Mouse (Mus musculus): ENCODE data around the gene Ppp1r15a. TPM values are rescaled to one million over a fixed set of nuclear protein-coding genes. Genes with fewer than 3 reads are reported as not detected.
"Not testable (repeated sequence)": the region's sequence is repeated elsewhere in the genome, so short reads cannot be mapped to it uniquely, and the experiment has no call there.

The Ppp1r15a gene
- polyA plus RNA-seq, 1 experiment from 2014 or later, result 19.1 TPM

DNA sequence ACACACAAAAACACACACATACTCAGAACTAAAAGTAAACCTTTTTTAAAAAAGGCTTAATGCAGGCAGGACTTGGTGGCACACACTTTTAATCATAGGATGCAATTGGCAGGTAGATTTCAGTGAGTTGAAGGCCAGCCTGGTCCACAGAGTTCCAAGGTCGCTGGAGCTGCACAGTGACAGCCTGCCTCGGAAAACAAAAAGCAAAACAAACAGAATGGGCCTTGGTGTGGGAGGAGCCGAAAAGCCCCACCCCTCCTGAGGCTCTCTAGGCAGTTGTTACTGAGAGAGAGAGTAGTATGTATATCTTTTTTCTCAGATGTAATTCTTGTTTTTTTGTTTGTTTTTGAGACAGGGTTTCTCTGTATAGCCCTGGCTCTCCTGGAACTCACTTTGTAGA is 34.8 kb downstream of the Ppp1r15a start:
- H3K36me3 ChIP-seq (ENCODE audit: control insufficient read depth, insufficient read depth, low read length), result peaks cover 13% of the 10 kb centered on the region
- no peaks in the 10 kb centered on the region for H3K9me3 ChIP-seq (ENCODE audit: control insufficient read depth, low read length)
- no peaks in the 10 kb centered on the region for H3K27me3 ChIP-seq (replicated peaks; ENCODE audit: control insufficient read depth, insufficient read depth, low read length)
- WGBS, result 20% methylated on average over 3 of the region's 3 CpGs
- no peak overlapping the region for H3K27ac ChIP-seq (ENCODE audit: low read length)
- peak overlapping the region; percentile 25; the same call in 1 of the 2 replicates for H3K9ac ChIP-seq (ENCODE audit: low read depth, low read length)
- H3K4me1 ChIP-seq (ENCODE audit: control insufficient read depth, insufficient read depth, low read length), result peaks cover 22% of the 10 kb centered on the region
- H3K4me2 ChIP-seq (ENCODE audit: low read depth, low read length), result no peak overlapping the region
- peak; percentile 66 for ATAC-seq
- H3K4me3 ChIP-seq (ENCODE audit: low read length), result no peak overlapping the region

DNA sequence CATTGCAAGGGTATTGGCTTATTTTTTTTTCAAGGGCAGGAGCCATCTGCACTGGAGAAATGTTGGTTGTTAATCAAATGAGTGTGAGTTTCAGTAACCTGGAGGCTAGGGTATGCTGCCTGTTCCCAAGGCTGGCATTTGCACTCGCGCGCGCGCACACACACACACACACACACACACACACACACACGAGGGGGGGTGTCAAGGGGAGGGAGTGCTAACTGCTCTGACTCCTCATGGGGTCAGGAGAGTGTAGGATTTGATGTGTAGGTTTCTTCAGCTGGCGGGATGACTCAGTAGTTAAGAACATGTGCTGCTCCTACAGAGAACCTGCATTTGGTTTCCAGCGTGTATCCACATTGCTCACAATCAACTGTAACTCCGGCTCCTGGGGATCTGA is 35.2 kb downstream of the Ppp1r15a start:
- peaks cover 22% of the 10 kb centered on the region for H3K4me1 ChIP-seq (ENCODE audit: control insufficient read depth, insufficient read depth, low read length)
- no peaks in the 10 kb centered on the region for H3K9me3 ChIP-seq (ENCODE audit: control insufficient read depth, low read length)
- no peak overlapping the region for H3K4me3 ChIP-seq (ENCODE audit: low read length)
- no peak overlapping the region for H3K4me2 ChIP-seq (ENCODE audit: low read depth, low read length)
- H3K27ac ChIP-seq (ENCODE audit: low read length), result no peak overlapping the region
- peaks cover 13% of the 10 kb centered on the region for H3K36me3 ChIP-seq (ENCODE audit: control insufficient read depth, insufficient read depth, low read length)
- 38% methylated on average over 9 of the region's 9 CpGs for WGBS
- ATAC-seq, result peak; percentile 32; the same call in 1 of the 2 replicates
- H3K27me3 ChIP-seq (replicated peaks; ENCODE audit: control insufficient read depth, insufficient read depth, low read length), result no peaks in the 10 kb centered on the region
- H3K9ac ChIP-seq (ENCODE audit: low read depth, low read length), result no peak overlapping the region

DNA sequence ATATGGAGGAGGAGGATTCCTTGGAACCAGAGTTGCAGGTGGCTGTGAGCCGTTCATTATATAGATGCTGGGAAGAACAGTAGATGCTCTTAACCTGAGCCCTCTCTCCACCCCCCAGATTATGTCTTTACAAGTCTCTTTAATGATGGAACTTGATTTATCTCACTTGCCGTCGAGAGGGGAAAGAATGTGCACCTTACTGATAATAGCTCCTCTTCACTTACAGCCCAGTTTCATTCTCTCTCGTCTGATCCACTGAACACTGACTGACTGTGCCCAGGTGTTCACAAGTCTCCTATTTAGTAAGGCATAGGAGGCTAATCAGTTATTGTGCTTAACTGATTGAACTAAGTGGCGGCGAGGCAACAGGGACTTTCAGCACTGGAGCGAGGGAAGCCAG is 36.5 kb downstream of the Ppp1r15a start:
- WGBS, result 79% methylated on average over 7 of the region's 7 CpGs
- H3K4me2 ChIP-seq (ENCODE audit: low read depth, low read length), result no peak overlapping the region
- peaks cover 22% of the 10 kb centered on the region for H3K4me1 ChIP-seq (ENCODE audit: control insufficient read depth, insufficient read depth, low read length)
- peaks cover 12% of the 10 kb centered on the region for H3K36me3 ChIP-seq (ENCODE audit: control insufficient read depth, insufficient read depth, low read length)
- ATAC-seq, result no peak
- H3K9me3 ChIP-seq (ENCODE audit: control insufficient read depth, low read length), result no peaks in the 10 kb centered on the region
- no peak overlapping the region for H3K4me3 ChIP-seq (ENCODE audit: low read length)
- no peak overlapping the region for H3K27ac ChIP-seq (ENCODE audit: low read length)
- H3K9ac ChIP-seq (ENCODE audit: low read depth, low read length), result no peak overlapping the region
- no peaks in the 10 kb centered on the region for H3K27me3 ChIP-seq (replicated peaks; ENCODE audit: control insufficient read depth, insufficient read depth, low read length)

DNA sequence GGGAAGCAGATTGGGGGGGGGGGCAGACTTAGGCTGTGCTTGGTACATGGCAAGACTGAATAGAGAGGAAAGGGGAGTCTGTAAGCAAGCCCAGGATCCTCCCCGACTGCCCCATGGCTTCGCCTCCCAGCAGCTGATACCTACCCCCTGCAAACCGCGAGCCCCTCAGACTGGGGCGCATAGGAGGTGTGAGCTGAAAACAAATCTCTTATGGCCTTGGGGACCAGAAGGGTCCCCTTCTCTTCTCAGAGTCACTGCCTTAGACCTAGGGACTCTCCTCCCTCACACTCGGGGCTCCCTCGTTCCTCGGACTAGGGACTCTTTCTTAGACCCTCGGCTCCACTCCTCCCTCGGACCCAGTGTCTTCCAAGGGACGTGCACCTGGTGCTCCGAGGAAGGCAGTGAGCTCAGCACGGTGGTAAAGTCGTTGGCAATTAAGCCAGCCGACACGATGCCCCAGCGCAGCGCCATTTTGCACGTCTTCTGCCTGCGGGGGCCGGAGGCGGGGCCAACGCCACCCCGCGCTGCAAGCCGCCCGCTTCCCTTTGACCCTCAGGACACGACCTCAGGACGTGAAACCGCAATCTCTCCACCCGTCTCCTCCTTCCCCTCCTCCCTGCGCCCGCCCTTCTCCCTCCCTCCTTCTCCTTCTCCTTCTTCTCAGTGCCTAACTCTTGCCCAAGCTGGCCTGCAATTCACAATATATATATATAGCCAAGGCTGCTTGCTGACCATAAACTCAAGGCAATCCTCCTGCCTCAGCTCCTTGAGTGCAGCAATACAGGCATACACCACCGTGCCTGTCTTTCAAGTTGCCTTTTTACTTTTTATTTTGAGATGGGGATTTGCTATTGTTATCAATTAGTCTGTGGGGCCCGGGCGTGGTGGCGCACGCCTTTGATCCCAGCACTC is 37.5 kb downstream of the Ppp1r15a start, which contains the start of gene Dhdh:
Gene Dhdh (minus strand): TSS at position 513 of the 912 bp plus-strand sequence.
- peaks cover 3% of the 10 kb centered on the region for H3K36me3 ChIP-seq (ENCODE audit: control insufficient read depth, insufficient read depth, low read length)
- WGBS, result 11% methylated on average over 38 of the region's 38 CpGs
- H3K27me3 ChIP-seq (replicated peaks; ENCODE audit: control insufficient read depth, insufficient read depth, low read length), result no peaks in the 10 kb centered on the region
- H3K4me2 ChIP-seq (ENCODE audit: low read depth, low read length), result peak within 1 kb of the TSS; percentile 73
- peaks cover 22% of the 10 kb centered on the region for H3K4me1 ChIP-seq (ENCODE audit: control insufficient read depth, insufficient read depth, low read length)
- peak within 1 kb of the TSS; percentile 56 for H3K4me3 ChIP-seq (ENCODE audit: low read length)
- peak; percentile 66 for ATAC-seq
- H3K9ac ChIP-seq (ENCODE audit: low read depth, low read length), result peak within 1 kb of the TSS; percentile 74
- no peaks in the 10 kb centered on the region for H3K9me3 ChIP-seq (ENCODE audit: control insufficient read depth, low read length)
- H3K27ac ChIP-seq (ENCODE audit: low read length), result peak within 1 kb of the TSS; percentile 51

DNA sequence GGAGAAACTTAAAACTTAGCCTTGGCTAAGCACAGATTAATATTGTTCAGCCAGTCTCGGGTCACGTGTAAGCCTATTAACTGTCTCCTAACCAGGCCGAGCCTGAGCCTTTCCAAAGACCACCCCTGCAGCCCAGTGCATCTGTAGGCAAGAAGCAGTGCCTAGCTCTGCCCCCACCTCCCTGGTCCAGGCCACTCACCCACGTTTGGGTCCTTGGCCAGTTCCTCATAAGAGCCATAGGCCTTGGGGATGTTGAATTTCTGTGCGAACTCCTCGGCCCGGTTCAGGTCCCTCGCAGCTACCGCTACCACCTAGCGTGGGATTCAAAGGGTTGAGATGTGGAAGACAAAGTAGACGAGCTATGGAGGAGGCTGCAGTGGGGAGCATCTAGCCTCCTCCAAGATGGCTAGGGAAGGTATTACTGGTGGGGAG is 38.2 kb downstream of the Ppp1r15a start:
- Histone ChIP-seq H3K9ac (ENCODE audit: low read depth, low read length) (peak overlapping the region; percentile 74), H3K27me3 (replicated peaks; ENCODE audit: control insufficient read depth, insufficient read depth, low read length) (no peaks in the 10 kb centered on the region), H3K4me1 (ENCODE audit: control insufficient read depth, insufficient read depth, low read length) (peaks cover 22% of the 10 kb centered on the region), H3K4me2 (ENCODE audit: low read depth, low read length) (peak overlapping the region; percentile 73), H3K36me3 (ENCODE audit: control insufficient read depth, insufficient read depth, low read length) (no peaks in the 10 kb centered on the region), H3K9me3 (ENCODE audit: control insufficient read depth, low read length) (no peaks in the 10 kb centered on the region), H3K4me3 (ENCODE audit: low read length) (peak overlapping the region; percentile 56), H3K27ac (ENCODE audit: low read length) (peak overlapping the region; percentile 51)
- no peak for ATAC-seq
- WGBS, result 51% methylated on average over 11 of the region's 11 CpGs

DNA sequence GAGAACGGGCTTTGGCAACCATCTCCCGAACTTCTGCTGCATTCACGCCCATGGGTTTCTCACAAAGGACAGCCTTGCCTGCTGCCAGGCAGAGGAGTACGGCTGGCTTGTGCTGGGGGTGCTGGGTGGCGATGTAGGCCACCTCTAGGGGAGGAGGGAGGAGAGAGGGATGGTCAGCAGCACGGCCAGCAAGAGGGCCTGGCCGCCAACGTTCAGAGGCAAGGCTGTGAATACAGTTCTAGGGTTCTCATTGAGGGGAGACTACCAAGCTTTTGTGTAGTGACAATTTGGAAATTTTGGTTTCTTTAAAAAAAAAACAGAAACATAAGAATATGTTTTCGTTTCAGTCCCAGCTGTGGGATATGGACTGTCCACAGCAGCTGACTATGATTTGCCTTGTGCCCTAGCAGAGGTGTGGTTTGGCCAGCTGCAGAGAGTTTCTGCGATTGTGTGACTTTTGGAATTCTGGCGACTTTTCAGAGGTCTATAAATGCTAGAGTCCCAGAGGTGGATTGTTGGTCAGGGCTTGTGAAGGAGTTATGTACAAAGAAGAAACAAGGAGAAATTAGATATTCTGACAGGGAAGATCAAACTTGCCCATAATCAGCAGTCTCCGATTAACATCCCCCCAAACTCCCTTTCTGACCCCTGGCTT is 39.2 kb downstream of the Ppp1r15a start, which contains the start of gene Gm45808:
Gene Gm45808 (minus strand): TSS at position 51 of the 655 bp plus-strand sequence.
- Histone ChIP-seq H3K27ac (ENCODE audit: low read length) (no peak within 1 kb of the TSS), H3K9ac (ENCODE audit: low read depth, low read length) (no peak within 1 kb of the TSS), H3K36me3 (ENCODE audit: control insufficient read depth, insufficient read depth, low read length) (no peaks in the 10 kb centered on the region), H3K4me1 (ENCODE audit: control insufficient read depth, insufficient read depth, low read length) (peaks cover 22% of the 10 kb centered on the region), H3K4me3 (ENCODE audit: low read length) (no peak within 1 kb of the TSS), H3K27me3 (replicated peaks; ENCODE audit: control insufficient read depth, insufficient read depth, low read length) (no peaks in the 10 kb centered on the region), H3K4me2 (ENCODE audit: low read depth, low read length) (no peak within 1 kb of the TSS), H3K9me3 (ENCODE audit: control insufficient read depth, low read length) (no peaks in the 10 kb centered on the region)
- WGBS, result 85% methylated on average over 12 of the region's 12 CpGs
- ATAC-seq, result no peak

DNA sequence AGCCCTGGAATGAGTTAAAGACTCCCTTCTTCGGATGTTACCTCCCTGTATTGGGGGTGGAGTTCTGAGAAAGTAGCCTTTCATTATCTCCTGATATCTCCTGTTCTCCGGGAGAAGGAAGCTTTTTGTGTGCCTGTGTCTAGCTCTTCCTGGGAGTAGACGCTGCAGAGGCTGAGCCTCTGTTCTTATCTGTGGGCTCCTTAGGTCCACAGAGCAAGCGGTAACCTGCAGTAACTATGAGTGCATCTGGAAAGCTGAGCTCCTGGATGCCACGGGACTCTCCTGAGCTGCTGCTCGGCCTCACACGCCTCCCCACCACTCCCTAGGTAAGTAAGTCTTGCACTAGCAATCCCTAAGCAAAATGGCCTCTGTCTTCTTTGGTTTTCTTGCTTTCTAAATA is 39.9 kb downstream of the Ppp1r15a start:
- Histone ChIP-seq H3K9me3 (ENCODE audit: control insufficient read depth, low read length) (no peaks in the 10 kb centered on the region), H3K27ac (ENCODE audit: low read length) (no peak overlapping the region), H3K4me1 (ENCODE audit: control insufficient read depth, insufficient read depth, low read length) (peaks cover 16% of the 10 kb centered on the region), H3K27me3 (replicated peaks; ENCODE audit: control insufficient read depth, insufficient read depth, low read length) (no peaks in the 10 kb centered on the region), H3K4me2 (ENCODE audit: low read depth, low read length) (no peak overlapping the region), H3K9ac (ENCODE audit: low read depth, low read length) (no peak overlapping the region), H3K4me3 (ENCODE audit: low read length) (no peak overlapping the region), H3K36me3 (ENCODE audit: control insufficient read depth, insufficient read depth, low read length) (no peaks in the 10 kb centered on the region)
- 61% methylated on average over 7 of the region's 7 CpGs for WGBS
- ATAC-seq, result no peak

DNA sequence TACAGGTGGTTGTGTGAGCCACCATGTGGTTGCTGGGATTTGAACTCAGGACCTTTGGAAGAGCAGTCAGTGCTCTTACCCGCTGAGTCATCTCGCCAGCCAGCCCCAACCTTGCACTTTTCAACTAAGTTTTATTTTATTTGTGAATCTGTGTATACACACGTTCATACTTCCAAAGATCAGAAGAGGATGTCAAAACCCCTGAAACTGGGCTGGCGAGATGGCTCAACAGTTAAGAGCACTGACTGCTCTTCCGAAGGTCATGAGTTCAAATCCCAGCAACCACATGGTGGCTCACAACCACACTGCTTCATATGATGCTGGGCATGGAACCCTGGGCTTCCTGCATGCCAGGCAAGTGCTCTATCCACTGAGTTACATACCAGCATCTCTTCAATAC is 41.1 kb downstream of the Ppp1r15a start:
- not testable (repeated sequence) for H3K27ac ChIP-seq (ENCODE audit: low read length); H3K36me3 ChIP-seq (ENCODE audit: control insufficient read depth, insufficient read depth, low read length); H3K9me3 ChIP-seq (ENCODE audit: control insufficient read depth, low read length); H3K9ac ChIP-seq (ENCODE audit: low read depth, low read length); H3K4me3 ChIP-seq (ENCODE audit: low read length); ATAC-seq; H3K4me2 ChIP-seq (ENCODE audit: low read depth, low read length); H3K27me3 ChIP-seq (replicated peaks; ENCODE audit: control insufficient read depth, insufficient read depth, low read length)
- H3K4me1 ChIP-seq (ENCODE audit: control insufficient read depth, insufficient read depth, low read length), result peaks cover 12% of the 10 kb centered on the region; the same call in 1 of the 2 replicates
- whole genome bisulfite sequencing, result 93% methylated on average over 5 of the region's 5 CpGs

DNA sequence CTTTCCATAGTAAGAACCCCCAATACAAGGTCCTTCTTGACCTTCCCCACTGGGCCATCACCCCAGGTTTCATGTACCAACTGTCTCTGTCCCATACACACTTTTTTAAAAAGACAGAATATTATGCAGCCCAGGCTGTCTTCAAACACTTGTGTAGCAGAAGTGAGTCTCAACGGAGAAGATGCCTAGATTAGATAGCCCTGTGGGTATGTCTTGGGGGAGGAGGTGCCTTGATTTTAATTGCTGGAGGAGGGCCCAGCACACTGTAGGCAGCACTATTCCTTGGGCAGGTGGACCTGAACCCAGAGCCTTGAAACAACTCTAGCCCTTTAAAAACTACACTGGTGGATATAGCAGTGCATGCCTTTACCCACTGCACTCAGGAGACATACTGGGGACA is 43.9 kb downstream of the Ppp1r15a start:
- no peaks in the 10 kb centered on the region for H3K9me3 ChIP-seq (ENCODE audit: control insufficient read depth, low read length)
- H3K9ac ChIP-seq (ENCODE audit: low read depth, low read length), result no peak overlapping the region
- H3K36me3 ChIP-seq (ENCODE audit: control insufficient read depth, insufficient read depth, low read length), result no peaks in the 10 kb centered on the region
- H3K4me2 ChIP-seq (ENCODE audit: low read depth, low read length), result no peak overlapping the region
- no peak overlapping the region for H3K4me3 ChIP-seq (ENCODE audit: low read length)
- WGBS, result 64% methylated on average over 1 of the region's 1 CpGs
- no peaks in the 10 kb centered on the region for H3K4me1 ChIP-seq (ENCODE audit: control insufficient read depth, insufficient read depth, low read length)
- ATAC-seq, result no peak
- H3K27ac ChIP-seq (ENCODE audit: low read length), result no peak overlapping the region
- no peaks in the 10 kb centered on the region for H3K27me3 ChIP-seq (replicated peaks; ENCODE audit: control insufficient read depth, insufficient read depth, low read length)
